Mouse (Mus musculus) G1E (cell line): ENCODE measurements around the gene Fxyd5. TPM values are rescaled to one million over a fixed set of nuclear protein-coding genes. Genes with fewer than 3 reads are reported as not detected.

Experiments used
- ATAC-seq: 2 replicates; pipeline ENCODE4 v1.8.0; 2016; ENCODE audit warnings: mild to moderate bottlenecking; ENCODE audit not compliant: insufficient number of reproducible peaks, poor library complexity, low FRiP score, severe bottlenecking; ENCODE audit errors: extremely low read depth
- DNase-seq: peaks from one replicate; pipeline ENCODE4 v3.0.0; 2012; ENCODE audit warnings: low spot score
- H3K27me3 ChIP-seq: 2 replicates; pipeline ENCODE4 v1.6.1; 2012; ENCODE audit warnings: mild to moderate bottlenecking, low read length, inconsistent platforms; ENCODE audit not compliant: insufficient read depth
- H3K36me3 ChIP-seq: replicated peaks from 2 replicates; pipeline ENCODE3; 2012; ENCODE audit warnings: mild to moderate bottlenecking, inconsistent platforms
- H3K4me1 ChIP-seq: 2 replicates; pipeline ENCODE4 v1.6.1; 2012; ENCODE audit warnings: low read depth, low read length, inconsistent platforms, mixed read lengths; ENCODE audit not compliant: insufficient read depth
- H3K4me3 ChIP-seq: 2 replicates; pipeline ENCODE4 v1.5.1; 2012; ENCODE audit warnings: low read depth, mild to moderate bottlenecking, inconsistent platforms, low read length, moderate library complexity, mixed read lengths
- H3K9me3 ChIP-seq: replicated peaks from 2 replicates; pipeline ENCODE4 v1.6.1; 2012; ENCODE audit warnings: inconsistent platforms
- CTCF ChIP-seq: IDR thresholded peaks from 2 replicates; pipeline ENCODE4 v1.5.1; 2012; ENCODE audit warnings: low read depth, low read length, inconsistent platforms, mixed read lengths
- GATA1 ChIP-seq: IDR thresholded peaks from 2 replicates; pipeline ENCODE4 v1.6.1; 2012; ENCODE audit warnings: borderline replicate concordance, low read length, inconsistent platforms, mixed read lengths
- GATA2 ChIP-seq: IDR thresholded peaks from 2 replicates; pipeline ENCODE4 v1.6.1; 2012; ENCODE audit warnings: low read depth, low read length, inconsistent platforms, borderline replicate concordance
- POLR2AphosphoS5 ChIP-seq: IDR thresholded peaks from 2 replicates; pipeline ENCODE4 v1.6.1; 2012; ENCODE audit warnings: low read depth, low read length, inconsistent platforms; ENCODE audit not compliant: insufficient replicate concordance
- TAL1 ChIP-seq: conservative IDR thresholded peaks from 2 replicates; pipeline ENCODE4 v1.6.1; 2012; ENCODE audit warnings: low read depth, low read length, inconsistent platforms, mixed read lengths
- polyA plus RNA-seq: library from polyadenylated mRNA; stranded (reverse); fragments of >175 nt; gene quantifications from 2 replicates; pipeline ENCODE4 v1.2.3, GENCODE M21; 2012
- total RNA-seq, 2 experiments: library from RNA; stranded (forward) in 1 of 2; stranded (reverse) in 1 of 2; fragments of 200-1000 nt in 1 of 2; fragments of >200 nt in 1 of 2; fragmentation: Nextera tagmentation in 1 of 2; gene quantifications; 2 replicates each; pipeline ENCODE4 v1.2.3; 2014 to 2017

Fxyd5 gene
- total and polyA plus RNA-seq, 3 experiments: 0.75 to 3.3 (median 1.8) TPM

- no peak for ATAC-seq
- Histone ChIP-seq H3K9me3 (no peaks in the 10 kb centered on the region), H3K4me3 (no peak overlapping the region), H3K4me1 (no peaks in the 10 kb centered on the region), H3K36me3 (no peaks in the 10 kb centered on the region), H3K27me3 (no peaks in the 10 kb centered on the region)
- no peak for DNase-seq
- TF ChIP-seq CTCF (no peak), TAL1 (no peak), GATA2 (no peak)
These were observed 13.7 kb downstream of the Fxyd5 start for GRCm38 (mm10) chr7:31028609-31029008.

GRCm38 (mm10) chr7:31017104-31017901 is 25.0 kb downstream of the Fxyd5 start:
- Histone ChIP-seq H3K36me3 (no peaks in the 10 kb centered on the region), H3K9me3 (peaks cover 6% of the 10 kb centered on the region), H3K4me3 (no peak overlapping the region), H3K27me3 (no peaks in the 10 kb centered on the region), H3K4me1 (no peaks in the 10 kb centered on the region)
- TF ChIP-seq GATA2 (no peak), GATA1 (no peak), TAL1 (no peak), POLR2AphosphoS5 (no peak), CTCF (no peak)
- no peak for ATAC-seq
- no peak for DNase-seq

- no peaks in the 10 kb centered on the region for H3K4me1 ChIP-seq
- H3K27me3 ChIP-seq: no peaks in the 10 kb centered on the region
- TF ChIP-seq TAL1 (no peak), GATA1 (no peak), POLR2AphosphoS5 (no peak), CTCF (no peak), GATA2 (no peak)
- DNase-seq (no peak), ATAC-seq (no peak)
- H3K36me3 ChIP-seq: no peaks in the 10 kb centered on the region
- H3K9me3 ChIP-seq: no peaks in the 10 kb centered on the region
- H3K4me3 ChIP-seq: no peak overlapping the region
These were observed 29.3 kb downstream of the Fxyd5 start for GRCm38 (mm10) chr7:31012971-31013370.

- H3K4me1 ChIP-seq: no peaks in the 10 kb centered on the region
- no peaks in the 10 kb centered on the region for H3K9me3 ChIP-seq
- no peak for ATAC-seq
- DNase-seq: no peak
- no peak overlapping the region for H3K4me3 ChIP-seq
- no peaks in the 10 kb centered on the region for H3K36me3 ChIP-seq
- no peak for TF ChIP-seq CTCF
- no peak for TF ChIP-seq POLR2AphosphoS5
- H3K27me3 ChIP-seq: no peaks in the 10 kb centered on the region
These were observed 33.4 kb downstream of the Fxyd5 start for GRCm38 (mm10) chr7:31008889-31009288.

GRCm38 (mm10) chr7:31008175-31008574 is 34.1 kb downstream of the Fxyd5 start:
- H3K36me3 ChIP-seq: no peaks in the 10 kb centered on the region
- no peak for TF ChIP-seq TAL1
- DNase-seq: no peak
- H3K4me3 ChIP-seq: no peak overlapping the region
- H3K27me3 ChIP-seq: no peaks in the 10 kb centered on the region
- no peak for ATAC-seq
- H3K4me1 ChIP-seq: no peaks in the 10 kb centered on the region
- no peaks in the 10 kb centered on the region for H3K9me3 ChIP-seq

- H3K9me3 ChIP-seq: no peaks in the 10 kb centered on the region
- no peaks in the 10 kb centered on the region for H3K36me3 ChIP-seq
- H3K27me3 ChIP-seq: no peaks in the 10 kb centered on the region
- ATAC-seq: no peak
- H3K4me1 ChIP-seq: 0 out of 2 replicates have a peak, but pooled peaks cover under 1% of the 10 kb centered on the region
- H3K4me3 ChIP-seq: no peak overlapping the region
- TF ChIP-seq POLR2AphosphoS5 (no peak), TAL1 (no peak), CTCF (no peak), GATA2 (no peak), GATA1 (no peak)
- no peak for DNase-seq
These were observed 34.5 kb downstream of the Fxyd5 start for GRCm38 (mm10) chr7:31007775-31008174.

GRCm38 (mm10) chr7:31002650-31003049 is 39.6 kb downstream of the Fxyd5 start:
- no peak for TF ChIP-seq POLR2AphosphoS5
- no peak for TF ChIP-seq GATA1
- no peak for TF ChIP-seq GATA2
- TF ChIP-seq TAL1: no peak
- no peak for TF ChIP-seq CTCF
- no peak for ATAC-seq
- Histone ChIP-seq H3K4me3 (no peak overlapping the region), H3K36me3 (no peaks in the 10 kb centered on the region), H3K4me1 (peaks cover 4% of the 10 kb centered on the region; the same call in 1 of the 2 replicates), H3K9me3 (no peaks in the 10 kb centered on the region), H3K27me3 (no peaks in the 10 kb centered on the region)
- DNase-seq: no peak
